ENCODE assay signal across 8 mouse cellular contexts in the genomic region with DNA sequence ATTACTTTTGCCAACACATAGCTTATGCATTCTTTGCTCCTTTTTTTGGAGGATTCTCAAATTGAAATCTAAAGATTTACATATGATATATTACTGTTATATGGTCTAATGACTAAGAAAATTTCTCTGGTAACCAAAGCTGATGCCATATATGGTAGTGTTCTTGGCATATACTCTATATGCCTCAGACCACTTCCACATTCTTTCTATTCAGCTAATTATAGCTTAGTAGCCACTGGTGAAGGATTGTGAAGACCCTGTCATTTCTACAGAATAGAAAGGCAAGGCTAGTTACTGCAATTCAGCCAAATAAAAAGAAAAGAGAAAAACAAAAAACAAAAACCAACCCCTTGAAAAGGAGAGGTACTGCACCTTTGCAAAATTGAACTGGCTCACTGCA. TPM values are rescaled to one million over a fixed set of nuclear protein-coding genes. Genes with fewer than 3 reads are reported as not detected.
A peak's percentile ranks its signal among the peaks of the same experiment; 100 is the strongest.
DNase-seq lines count a peak whose midpoint lies in the region; ATAC-seq and TF ChIP-seq lines count a peak whose summit lies in the region.

No protein-coding gene starts in this region.

- TF ChIP-seq CTCF in left cerebral cortex, adult 2 months (IDR thresholded peaks at IDR 0.05), result no peak

- H3K27ac ChIP-seq in left cerebral cortex, adult 2 months, result no peak overlapping the region
- H3K27ac ChIP-seq in embryonic facial prominence, embryonic 10.5 days (replicated peaks), result no peak overlapping the region
- peak overlapping the region; percentile 78 for H3K27ac ChIP-seq in intestine, embryonic 16.5 days (ENCODE audit: low read length)
- H3K27ac ChIP-seq in neural tube, embryonic 14.5 days (ENCODE audit: low read depth, low read length), result no peak overlapping the region

- intact Hi-C loops in left cerebral cortex, adult 2 months (cut with DNase I), result loop anchor here (10.0 kb wide), 1 partner anchor 593 kb away; the partner anchor contains the start of gene Adcy1

- H3K4me3 ChIP-seq in left cerebral cortex, adult 2 months, result peak overlapping the region; percentile 89
- peak overlapping the region; percentile 88 for H3K4me3 ChIP-seq in embryonic facial prominence, embryonic 10.5 days
- H3K4me3 ChIP-seq in intestine, embryonic 16.5 days (ENCODE audit: low read length), result peak overlapping the region; percentile 51
- peak overlapping the region; percentile 96 for H3K4me3 ChIP-seq in neural tube, embryonic 14.5 days (ENCODE audit: low read depth, low read length)

- peaks cover 53% of the 10 kb centered on the region for H3K4me1 ChIP-seq in embryonic facial prominence, embryonic 10.5 days
- H3K4me1 ChIP-seq in intestine, embryonic 16.5 days (ENCODE audit: control insufficient read depth, insufficient read depth, low read length), result peaks cover 8% of the 10 kb centered on the region
- peaks cover 52% of the 10 kb centered on the region for H3K4me1 ChIP-seq in neural tube, embryonic 14.5 days (ENCODE audit: control insufficient read depth, insufficient read depth, low read length)

- peaks cover 60% of the 10 kb centered on the region for H3K36me3 ChIP-seq in embryonic facial prominence, embryonic 10.5 days (replicated peaks)
- H3K36me3 ChIP-seq in intestine, embryonic 16.5 days (ENCODE audit: control insufficient read depth, insufficient read depth, low read length), result 0 out of 2 replicates have a peak, but pooled peaks cover under 1% of the 10 kb centered on the region
- no peaks in the 10 kb centered on the region; the same call in 1 of the 2 replicates for H3K36me3 ChIP-seq in neural tube, embryonic 14.5 days (ENCODE audit: control insufficient read depth, insufficient read depth, low read length)

- H3K9me3 ChIP-seq in embryonic facial prominence, embryonic 10.5 days, result no peaks in the 10 kb centered on the region
- H3K9me3 ChIP-seq in intestine, embryonic 16.5 days (ENCODE audit: control insufficient read depth, low read length), result no peaks in the 10 kb centered on the region
- no peaks in the 10 kb centered on the region for H3K9me3 ChIP-seq in neural tube, embryonic 14.5 days (ENCODE audit: control insufficient read depth, low read length)

- DNase-seq in left cerebral cortex, adult 2 months (ENCODE audit: extremely low spot score in 1 of 2, low spot score in 2 of 2), result no peak
- DNase-seq in left cerebral cortex, adult 8-10 months (ENCODE audit: low spot score in 2 of 2), result no peak
- DNase-seq in embryonic facial prominence, embryonic 10.5 days (ENCODE audit: low spot score), result no peak
- no peak for DNase-seq in gastrocnemius, postnatal 25 days
- DNase-seq in kidney, postnatal 10 days, result no peak
- DNase-seq in right cerebral cortex, adult 2 months (ENCODE audit: low spot score in 2 of 2), result no peak

- H3K27me3 ChIP-seq in embryonic facial prominence, embryonic 10.5 days (replicated peaks; ENCODE audit: low read depth, poor library complexity, severe bottlenecking), result no peaks in the 10 kb centered on the region
- H3K27me3 ChIP-seq in intestine, embryonic 16.5 days (replicated peaks; ENCODE audit: control insufficient read depth, insufficient read depth, low read length), result no peaks in the 10 kb centered on the region
- no peaks in the 10 kb centered on the region for H3K27me3 ChIP-seq in neural tube, embryonic 14.5 days (ENCODE audit: control insufficient read depth, insufficient read depth, low read length)

- H3K9ac ChIP-seq in intestine, embryonic 16.5 days (ENCODE audit: low read depth, low read length), result peak overlapping the region; percentile 59
- H3K9ac ChIP-seq in neural tube, embryonic 14.5 days (replicated peaks; ENCODE audit: low read depth, low read length), result peak overlapping the region; percentile 56; the same call in 1 of the 2 replicates

- ATAC-seq in intestine, embryonic 16.5 days, result no peak
- no peak for ATAC-seq in neural tube, embryonic 14.5 days (ENCODE audit: low read depth)

- H3K4me2 ChIP-seq in intestine, embryonic 16.5 days (ENCODE audit: low read depth, low read length), result peak overlapping the region; percentile 76
- H3K4me2 ChIP-seq in neural tube, embryonic 14.5 days (ENCODE audit: low read depth, low read length), result peak overlapping the region; percentile 97

RNA-seq across cellular contexts. Expression of gene Purb, which starts 3.6 kb away (rescaled TPM):
- 100 to 1,000 TPM; 279 to 284 TPM for total RNA-seq in left cerebral cortex, adult 2 months (2021)
- 100 to 1,000 TPM; 221 to 283 (median 254) TPM for total RNA-seq in left cerebral cortex, adult 8-10 months (2022)
- 17.5 and 17.7 TPM in 2 replicates for polyA plus RNA-seq in embryonic facial prominence, embryonic 10.5 days (2016; fragmentation: Nextera tagmentation; extraction: Ambion mirVana)
- polyA plus RNA-seq in intestine, embryonic 16.5 days (2015; fragmentation: Nextera tagmentation; extraction: Ambion mirVana), result 24.6 and 24.8 TPM in 2 replicates
- 11.4 and 11.6 TPM in 2 replicates for polyA plus RNA-seq in neural tube, embryonic 14.5 days (2014; fragmentation: Nextera tagmentation; extraction: Ambion mirVana)
- 10 to 100 TPM; 21.8 to 21.9 TPM for total RNA-seq in gastrocnemius, postnatal 25 days (2021)

RNA-seq across cellular contexts. Expression of gene H2afv, which starts 27.8 kb away (rescaled TPM):
- 10 to 100 TPM; 39.6 to 41.4 TPM for total RNA-seq in left cerebral cortex, adult 2 months (2021)
- 10 to 100 TPM; 37.9 to 41.3 (median 39.0) TPM for total RNA-seq in left cerebral cortex, adult 8-10 months (2022)
- 746 and 786 TPM in 2 replicates for polyA plus RNA-seq in embryonic facial prominence, embryonic 10.5 days (2016; fragmentation: Nextera tagmentation; extraction: Ambion mirVana)
- polyA plus RNA-seq in intestine, embryonic 16.5 days (2015; fragmentation: Nextera tagmentation; extraction: Ambion mirVana), result 393 and 415 TPM in 2 replicates
- polyA plus RNA-seq in neural tube, embryonic 14.5 days (2014; fragmentation: Nextera tagmentation; extraction: Ambion mirVana), result 188 and 234 TPM in 2 replicates
- 10 to 100 TPM; 44.6 TPM for total RNA-seq in gastrocnemius, postnatal 25 days (2021)

RNA-seq across cellular contexts. Expression of gene Myo1g, which starts 48.7 kb away (rescaled TPM):
- total RNA-seq in left cerebral cortex, adult 2 months (2021), result under 1 TPM; 0.40 to 0.48 TPM
- total RNA-seq in left cerebral cortex, adult 8-10 months (2022), result 1 to 10 TPM in 1 of 4 experiments, under 1 TPM in 3; 0.44 to 1.3 (median 0.67) TPM
- polyA plus RNA-seq in embryonic facial prominence, embryonic 10.5 days (2016; fragmentation: Nextera tagmentation; extraction: Ambion mirVana), result 0.75 and 1.1 TPM in 2 replicates
- 2.3 and 3.1 TPM in 2 replicates for polyA plus RNA-seq in intestine, embryonic 16.5 days (2015; fragmentation: Nextera tagmentation; extraction: Ambion mirVana)
- polyA plus RNA-seq in neural tube, embryonic 14.5 days (2014; fragmentation: Nextera tagmentation; extraction: Ambion mirVana), result 0.16 and 0.59 TPM in 2 replicates
- total RNA-seq in gastrocnemius, postnatal 25 days (2021), result 1 to 10 TPM in 1 of 2 experiments, under 1 TPM in 1; 0.56 to 1.0 TPM

RNA-seq across cellular contexts. Expression of gene Ppia, which starts 56.8 kb away (rescaled TPM):
- 1,000 to 10,000 TPM; 1,634 to 1,792 TPM for total RNA-seq in left cerebral cortex, adult 2 months (2021)
- total RNA-seq in left cerebral cortex, adult 8-10 months (2022), result 1,000 to 10,000 TPM; 1,587 to 1,877 (median 1,701) TPM
- 6,156 and 6,219 TPM in 2 replicates for polyA plus RNA-seq in embryonic facial prominence, embryonic 10.5 days (2016; fragmentation: Nextera tagmentation; extraction: Ambion mirVana)
- polyA plus RNA-seq in intestine, embryonic 16.5 days (2015; fragmentation: Nextera tagmentation; extraction: Ambion mirVana), result 5,222 and 5,444 TPM in 2 replicates
- polyA plus RNA-seq in neural tube, embryonic 14.5 days (2014; fragmentation: Nextera tagmentation; extraction: Ambion mirVana), result 4,020 and 4,257 TPM in 2 replicates
- 100 to 1,000 TPM; 197 to 277 TPM for total RNA-seq in gastrocnemius, postnatal 25 days (2021)

Comparison
In these comparisons a context has a peak if more than half of its experiments do, and no peak if none do; other contexts are left out.
1. RNA of gene Purb, which starts 3.6 kb away (total RNA-seq): 279 to 284 TPM in left cerebral cortex, adult 2 months and 221 to 283 TPM in left cerebral cortex, adult 8-10 months; 21.8 to 21.9 TPM in gastrocnemius, postnatal 25 days; every median in the first group is over 4 times any median in the second.
2. Peak in every context shown above with its lines, with median percentiles within 50 percentile points of each other: H3K4me3 ChIP-seq.